Mouse (Mus musculus) embryonic fibroblast, embryonic 13.5 days (primary cell): Measurements from ENCODE around the gene Hip1.

Experiments
- CTCF ChIP-seq: IDR thresholded peaks from 2 replicates; pipeline ENCODE4 v1.5.1; 2011; ENCODE audit warnings: mild to moderate bottlenecking, control low read depth, low read length, moderate library complexity, borderline replicate concordance; ENCODE audit not compliant: insufficient read depth
- POLR2A ChIP-seq: IDR thresholded peaks from 2 replicates; pipeline ENCODE4 v1.6.1; 2011; ENCODE audit warnings: low read depth, mild to moderate bottlenecking, control low read depth, low read length, moderate library complexity

GRCm38 (mm10) chr5:135428786-135429185 lies 116.1 kb downstream of the Hip1 start:
- 0 out of 2 replicates have a peak, but pooled peaks have one; percentile 6 for TF ChIP-seq CTCF
- TF ChIP-seq POLR2A = no peak
